Mouse (Mus musculus): ENCODE data around the gene Ccdc3. TPM values are rescaled to one million over a fixed set of nuclear protein-coding genes. Genes with fewer than 3 reads are reported as not detected.
A peak's percentile ranks its signal among the peaks of the same experiment; 100 is the strongest.
"Not testable (repeated sequence)": the region's sequence is repeated elsewhere in the genome, so short reads cannot be mapped to it uniquely, and the experiment has no call there.

The Ccdc3 gene
- total RNA-seq, 1 experiment from 2014 or later = 23.0 TPM

DNA sequence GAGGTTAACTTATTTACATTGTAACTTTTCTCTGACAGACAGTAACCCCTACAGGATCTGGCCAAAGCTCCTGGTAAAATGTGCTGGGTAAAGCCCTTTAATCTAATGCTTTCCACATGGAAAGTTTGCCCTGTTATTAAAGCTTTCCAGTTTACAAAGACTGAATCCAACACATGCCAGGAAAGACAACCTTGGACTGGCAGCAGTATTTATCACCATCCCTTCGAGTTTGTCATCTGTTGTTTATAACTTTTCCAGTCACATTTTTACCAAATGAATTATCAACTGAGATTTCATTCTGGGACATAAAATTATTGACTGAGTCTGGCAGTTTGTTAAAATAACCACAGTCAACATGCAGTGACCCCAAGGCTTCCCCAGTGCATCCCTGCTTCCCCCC lies 77.0 kb downstream of the Ccdc3 start:
- peak; percentile 9 for DNase-seq

DNA sequence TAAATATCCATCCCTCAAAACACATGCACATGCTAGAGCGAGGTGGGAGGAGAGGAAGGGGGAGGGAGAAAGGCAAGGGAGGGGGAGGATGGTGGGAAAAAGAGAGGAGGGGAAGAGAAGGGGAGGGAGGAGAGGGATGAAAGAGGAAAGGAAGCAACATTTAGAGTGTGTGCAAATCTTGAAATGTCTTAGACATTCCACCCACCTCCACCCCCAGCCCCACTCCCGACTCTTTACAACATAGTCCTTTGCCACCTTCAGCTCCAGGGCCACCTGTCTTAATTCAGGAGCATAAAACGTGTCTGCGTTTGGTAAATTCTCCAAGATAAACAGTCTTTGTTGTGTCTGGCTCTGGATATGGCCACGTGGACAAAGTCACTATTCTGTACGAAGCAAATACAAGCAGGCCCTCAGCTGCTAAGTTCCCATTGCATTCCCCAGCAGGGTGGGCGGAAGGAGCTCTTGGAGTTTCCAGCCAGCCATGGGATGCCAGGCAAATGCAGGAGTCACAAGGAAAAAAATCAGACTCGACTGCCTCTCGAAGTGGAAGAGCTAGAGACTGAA lies 77.8 kb downstream of the Ccdc3 start:
- no peak for DNase-seq

DNA sequence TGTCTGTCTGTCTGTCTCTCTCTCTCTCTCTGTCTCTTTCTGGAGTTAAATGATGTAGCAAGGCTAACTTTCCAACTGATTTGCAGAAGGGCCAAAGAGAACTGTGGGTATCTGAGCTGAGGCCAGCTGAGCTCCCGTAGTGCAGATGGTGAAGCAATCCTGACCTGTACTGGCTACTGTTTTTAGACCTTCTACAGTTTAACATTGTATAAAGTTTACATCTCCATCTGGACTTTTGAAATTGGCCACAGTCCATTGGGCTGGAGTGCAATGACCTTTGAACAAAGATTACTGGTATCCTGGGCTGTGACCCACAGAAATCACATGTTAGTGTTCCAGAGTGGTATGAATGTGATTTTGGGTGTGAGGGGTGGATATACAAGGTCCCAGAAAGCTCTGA lies 81.6 kb downstream of the Ccdc3 start:
- peak; percentile 23 for DNase-seq

DNA sequence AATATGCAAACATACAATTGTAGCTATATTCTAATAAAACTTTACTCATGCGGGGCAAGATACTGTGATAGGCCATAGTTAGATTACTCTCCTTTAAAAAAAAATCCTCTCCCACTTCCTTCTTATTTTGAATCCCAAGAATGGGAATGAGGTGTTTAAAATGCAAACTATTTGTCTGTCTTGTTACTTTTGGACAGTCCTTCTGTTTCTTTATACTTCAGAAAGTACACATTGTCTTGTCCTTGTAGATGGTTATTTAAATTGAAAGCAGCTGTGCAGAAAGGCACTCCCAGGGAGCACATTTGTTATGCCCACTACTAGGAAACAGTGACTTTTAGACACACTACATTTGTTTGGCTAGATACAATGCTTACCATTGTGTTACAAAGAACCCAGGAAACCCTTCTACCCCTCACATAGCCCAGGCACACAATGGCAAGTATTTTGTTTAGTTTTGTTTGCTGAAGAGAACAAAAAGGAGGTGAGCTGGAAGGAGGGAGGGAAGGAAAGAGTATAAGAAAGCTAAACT lies 82.3 kb downstream of the Ccdc3 start:
- DNase-seq = no peak

DNA sequence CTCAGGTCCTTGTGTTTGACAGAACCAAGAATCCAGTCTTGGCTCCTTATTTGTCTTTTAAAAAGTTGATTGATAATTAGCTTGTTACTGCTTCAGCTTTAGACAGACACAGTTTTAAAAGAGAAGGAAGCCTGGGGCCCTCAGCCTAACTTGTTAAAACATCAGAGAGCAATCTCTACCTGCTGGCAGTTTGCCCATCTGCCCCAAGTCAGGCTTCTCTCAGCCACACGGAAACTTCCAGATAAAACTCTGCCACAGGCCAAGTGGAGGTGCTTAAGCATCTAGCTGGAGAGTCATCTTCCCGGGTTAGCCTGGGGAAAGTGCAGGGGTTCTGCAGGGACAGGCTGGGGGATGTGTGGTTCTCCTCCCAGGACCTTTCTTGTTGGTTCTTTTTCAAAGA lies 85.0 kb downstream of the Ccdc3 start:
- no peak for DNase-seq

DNA sequence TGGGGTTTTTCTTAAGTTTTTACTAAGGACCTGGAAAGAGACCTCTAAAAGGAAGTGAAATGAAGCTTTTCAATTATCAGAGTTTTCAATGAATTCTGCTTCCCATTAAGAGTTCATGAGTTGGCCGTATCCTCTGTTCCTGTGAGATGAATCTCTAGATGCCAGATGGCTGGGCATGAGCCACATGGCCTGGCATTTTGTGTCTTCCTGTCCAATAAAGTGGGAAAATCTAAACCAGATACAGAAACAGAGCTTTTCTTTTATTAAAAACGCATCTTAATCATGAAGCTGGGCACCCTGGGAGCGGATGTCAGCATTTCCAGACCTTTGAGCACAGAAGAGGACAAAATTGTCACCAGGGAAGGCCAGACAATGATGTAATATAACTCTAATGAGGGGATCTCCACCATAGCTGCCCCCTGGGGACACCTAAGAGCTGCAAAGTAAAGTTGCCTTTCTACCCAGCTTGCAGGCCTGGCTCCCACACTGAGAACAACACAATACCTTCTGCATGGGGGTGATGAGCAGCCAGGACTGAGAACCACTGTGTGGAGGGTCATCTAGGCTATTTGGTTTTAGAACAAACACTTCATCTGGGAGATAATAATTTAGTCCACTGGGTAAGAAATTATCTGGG lies 99.4 kb downstream of the Ccdc3 start:
- no peak for DNase-seq

DNA sequence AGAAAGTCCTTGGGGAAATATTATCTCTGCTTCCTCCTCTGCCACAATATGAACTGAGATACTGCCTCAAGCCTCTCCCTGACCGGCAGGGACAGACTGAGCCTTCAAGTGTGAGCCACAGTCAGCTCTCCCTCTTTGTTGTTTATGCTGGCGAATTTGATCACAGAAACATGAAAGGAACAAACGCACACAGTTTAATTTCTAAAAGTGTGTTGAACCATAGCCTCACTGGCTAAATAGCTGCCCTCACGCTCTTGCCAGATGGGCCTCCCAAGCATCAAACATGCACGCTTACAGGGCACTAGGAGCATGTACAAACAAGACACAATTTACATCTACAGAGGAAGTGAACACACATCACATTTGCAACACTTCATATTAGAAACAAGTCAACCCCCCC lies 100.3 kb downstream of the Ccdc3 start:
- DNase-seq = no peak

DNA sequence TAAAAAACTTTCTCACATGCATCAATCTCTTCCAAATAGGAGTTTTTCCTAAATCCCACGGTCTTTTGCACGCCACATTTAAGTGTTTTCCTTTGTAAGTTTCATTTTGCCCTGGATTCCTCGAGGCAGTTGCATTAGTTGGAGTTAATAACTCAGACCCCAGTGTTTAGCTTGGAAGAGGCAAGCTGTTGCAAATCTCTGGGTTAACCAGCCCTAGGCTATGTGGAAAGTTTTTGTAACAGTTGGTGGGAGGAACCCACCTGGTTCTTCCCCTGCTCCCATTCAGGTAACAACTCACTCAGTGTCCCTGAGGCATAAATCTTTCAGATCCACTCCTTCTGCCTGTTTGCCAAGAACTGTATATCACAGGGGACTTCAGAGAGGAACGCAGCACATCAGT lies 101.9 kb downstream of the Ccdc3 start:
- DNase-seq = no peak

DNA sequence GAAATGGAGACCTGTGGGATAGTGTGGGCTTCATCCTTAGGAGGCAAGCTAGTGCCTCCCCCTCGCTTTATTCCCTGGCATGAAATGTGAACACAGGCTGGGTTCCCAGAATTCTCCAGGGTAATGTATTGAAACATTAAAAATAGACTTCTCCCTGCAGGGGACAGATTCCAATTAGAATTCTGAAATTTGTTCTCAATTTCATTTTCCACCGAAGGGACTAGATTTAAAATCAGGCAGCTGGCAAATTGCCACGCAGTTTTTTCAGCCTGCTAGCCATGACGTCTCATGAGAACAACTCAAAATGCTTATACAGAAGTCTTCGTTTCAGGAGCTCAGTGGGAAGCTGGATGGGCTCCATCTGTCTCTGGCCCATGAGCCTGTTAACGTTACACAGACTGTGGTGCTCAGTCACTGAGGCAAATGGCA lies 103.9 kb downstream of the Ccdc3 start:
- peak; percentile 48 for DNase-seq

DNA sequence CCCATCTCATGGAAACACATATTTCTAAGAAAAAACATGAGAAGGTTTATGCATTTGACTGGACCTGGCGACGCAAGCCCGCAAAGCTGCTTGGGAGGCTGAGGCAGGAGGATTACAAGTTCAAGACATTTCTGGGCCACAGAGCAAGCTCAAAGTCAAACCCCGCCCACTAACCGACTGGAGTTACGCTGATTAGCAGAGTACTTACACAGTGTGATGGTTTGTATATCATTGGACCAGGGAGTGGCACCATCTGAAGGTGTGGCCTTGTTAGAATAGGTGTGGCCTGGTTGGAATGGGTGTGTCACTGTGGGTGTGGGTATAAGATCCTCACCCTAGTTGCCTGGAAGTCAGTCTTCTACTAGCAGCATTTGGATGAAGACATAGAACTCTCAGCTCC lies 111.6 kb downstream of the Ccdc3 start:
- not testable (repeated sequence) for DNase-seq

DNA sequence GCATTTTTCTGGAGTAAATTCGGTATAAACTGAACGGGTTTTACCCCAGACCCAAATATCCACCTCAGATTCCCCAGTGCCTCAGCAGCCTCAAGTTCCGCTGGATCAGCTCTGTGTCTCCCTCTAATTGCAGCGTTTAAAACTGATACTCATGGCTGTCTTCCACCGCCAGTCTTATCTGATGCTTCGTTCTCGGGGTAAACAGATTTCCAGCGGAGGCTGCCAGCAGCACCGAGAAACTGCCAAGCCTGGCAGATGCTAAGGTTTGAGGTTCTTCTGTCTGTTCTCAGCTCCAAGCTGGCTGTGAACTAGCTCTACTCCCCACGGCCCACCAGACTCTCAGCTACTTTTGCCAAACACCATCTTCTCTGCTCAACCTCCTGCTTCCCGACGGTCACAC lies 112.4 kb downstream of the Ccdc3 start:
- DNase-seq = peak; percentile 35

DNA sequence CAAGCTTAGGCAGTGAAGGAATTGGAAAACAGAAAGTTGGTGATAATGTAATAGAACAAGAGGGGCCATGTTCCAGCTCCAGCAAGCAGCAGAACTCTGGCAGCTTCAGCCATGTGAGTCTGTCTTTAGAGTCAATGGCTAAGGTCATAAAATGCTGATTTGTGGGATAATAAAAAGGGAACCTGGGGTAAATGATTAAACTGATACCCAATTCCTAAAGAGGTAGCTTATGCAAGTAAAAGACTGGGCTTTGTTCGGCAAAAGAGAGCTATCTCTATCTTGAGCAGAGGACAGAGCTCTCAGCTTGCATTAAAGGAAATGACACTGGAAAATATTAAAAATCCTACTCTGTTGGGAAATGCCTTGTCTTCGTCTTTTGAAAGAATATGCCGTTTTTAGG lies 120.7 kb downstream of the Ccdc3 start:
- no peak for DNase-seq

DNA sequence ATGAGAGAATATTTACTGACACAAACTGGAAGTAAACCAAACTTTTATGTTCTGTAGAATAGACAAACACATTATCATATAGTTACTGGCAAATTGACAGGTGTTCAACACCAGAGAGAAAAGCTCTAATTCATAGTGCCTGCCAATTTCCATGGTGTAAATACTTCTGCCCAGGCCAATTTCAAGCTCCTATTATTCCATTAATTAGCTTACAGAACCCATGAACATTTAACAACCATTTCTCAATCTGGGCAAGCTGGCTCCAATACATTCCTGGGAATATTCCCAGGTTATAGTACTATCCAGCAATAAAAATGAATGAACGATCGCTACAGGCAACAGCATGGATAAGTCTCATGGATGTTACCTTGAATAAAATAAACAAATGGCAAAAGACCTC lies 124.7 kb downstream of the Ccdc3 start:
- no peak for DNase-seq

DNA sequence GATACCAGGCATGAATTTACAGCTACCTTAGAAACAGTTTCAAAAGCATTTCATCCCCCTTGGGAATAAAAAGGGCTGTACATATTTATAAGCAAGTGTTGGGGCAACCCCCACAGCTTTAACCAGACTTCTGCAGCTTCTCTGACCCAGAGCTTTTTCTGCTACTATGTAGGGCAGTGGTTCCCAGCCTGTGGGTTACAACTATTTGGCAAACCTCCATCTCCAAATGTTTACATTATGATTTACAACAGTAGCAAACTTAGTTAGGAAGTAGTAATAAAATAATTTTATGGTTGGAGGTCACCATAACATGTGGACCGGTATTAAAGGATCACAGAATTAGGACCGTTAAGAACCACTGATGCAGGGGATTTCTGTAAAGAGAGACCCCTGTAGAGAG lies 130.4 kb downstream of the Ccdc3 start:
- DNase-seq = no peak

Other genes starting within 250 kb of the Ccdc3 start
- gene Phyh, start 218.8 kb upstream of the Ccdc3 start, total RNA-seq (2021) = 370 and 447 TPM in 2 replicates
- gene Ucma, start 161.7 kb upstream of the Ccdc3 start, total RNA-seq (2021) = not detected in 2 replicates
- 6.0 and 7.9 TPM in 2 replicates for gene Mcm10, start 125.0 kb upstream of the Ccdc3 start, total RNA-seq (2021)
- 77.7 and 81.5 TPM in 2 replicates for gene Optn, start 73.7 kb upstream of the Ccdc3 start, total RNA-seq (2021)

All from adrenal gland, postnatal 14 days (tissue).